Mouse (Mus musculus) thymus, postnatal 10 days (tissue): ENCODE measurements around the gene Gm17783.
"Not testable (repeated sequence)": the region's sequence is repeated elsewhere in the genome, so short reads cannot be mapped to it uniquely, and the experiment has no call there.

Experiments
- DNase-seq, 2 experiments: peaks; one replicate each; pipeline ENCODE4 v3.0.0; 2021; ENCODE audit warnings: low spot score in 2 of 2

Gm17783 gene

DNA sequence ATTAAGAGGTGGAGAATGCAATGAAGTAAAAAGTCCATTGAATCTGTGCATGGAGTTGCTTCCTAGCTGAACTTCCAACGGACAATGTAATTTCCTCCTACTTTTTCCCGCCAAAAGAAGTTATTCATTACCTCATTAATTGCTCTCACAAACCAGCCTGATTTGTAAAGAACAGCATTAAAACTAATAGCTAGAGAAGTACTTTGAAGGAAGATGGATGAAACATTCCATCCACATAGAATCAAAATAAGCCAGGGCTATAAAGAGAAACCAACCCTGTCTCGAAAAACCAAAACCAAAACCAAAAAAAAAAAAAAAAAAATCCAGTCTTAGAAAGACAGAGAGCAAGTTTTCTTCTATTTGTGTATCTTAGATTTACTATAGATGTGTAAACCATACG, at the start of gene Gm17783:
TSS of gene Gm17783 (minus strand) at position 101 of the 400 bp plus-strand sequence.
- DNase-seq, result no peak

DNA sequence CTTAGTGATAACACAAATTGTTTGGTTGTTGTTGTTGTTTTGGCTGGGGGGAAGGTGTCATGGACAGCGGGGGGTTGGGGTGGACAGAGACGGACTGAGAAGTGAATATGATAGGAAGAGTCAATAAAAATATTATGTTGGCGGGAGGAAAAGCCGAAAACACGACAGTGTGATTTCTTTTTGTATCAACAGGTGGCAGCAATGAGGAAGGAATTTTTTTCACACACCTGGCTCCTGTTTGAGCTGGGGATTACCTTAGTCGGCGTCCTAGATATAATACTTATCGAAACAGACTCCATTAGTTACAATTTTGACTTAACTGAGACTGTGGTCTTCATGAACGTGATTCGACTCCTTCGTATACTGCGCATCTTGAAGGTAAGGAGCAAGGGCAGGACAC, 48.0 kb upstream of the Gm17783 start:
- no peak for DNase-seq

DNA sequence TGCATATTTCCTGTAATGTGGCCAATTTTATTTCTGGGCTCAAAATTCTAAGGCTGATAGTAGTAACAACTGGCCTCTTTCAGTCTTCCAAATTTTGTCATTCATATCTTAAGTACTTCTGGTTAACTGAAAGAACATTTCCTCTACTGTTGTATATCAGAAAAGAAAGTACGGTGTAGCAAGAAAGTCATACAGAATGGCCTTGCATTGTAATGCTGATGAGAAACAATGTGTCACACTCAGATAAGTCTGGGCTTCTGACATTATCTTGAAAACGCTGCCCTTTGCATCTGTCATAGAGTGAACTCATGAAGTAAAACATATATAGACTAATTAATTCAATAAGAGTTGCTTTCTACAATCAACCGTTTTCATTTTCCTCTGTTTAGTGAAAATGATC, 40.5 kb upstream of the Gm17783 start:
- no peak for DNase-seq

DNA sequence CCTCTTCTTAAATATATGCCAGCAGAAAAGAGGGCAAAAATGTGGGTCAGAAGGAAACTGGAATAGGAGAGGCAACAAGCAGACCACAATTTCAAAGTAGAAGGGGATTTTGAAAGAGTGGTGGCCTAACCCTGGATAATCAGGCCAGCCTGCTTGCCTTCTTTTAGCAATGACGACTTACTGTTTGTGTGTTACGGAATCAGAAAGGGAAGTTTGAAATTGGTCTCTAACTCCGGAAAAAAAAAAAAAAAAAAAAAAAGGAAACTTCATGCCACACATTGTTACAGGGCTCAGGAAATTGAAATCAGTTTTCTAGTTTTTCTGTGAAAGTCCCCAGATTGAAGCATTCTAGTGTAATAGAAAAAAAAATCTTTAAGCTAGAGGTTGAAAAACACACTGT, 29.9 kb upstream of the Gm17783 start:
- DNase-seq, result no peak

DNA sequence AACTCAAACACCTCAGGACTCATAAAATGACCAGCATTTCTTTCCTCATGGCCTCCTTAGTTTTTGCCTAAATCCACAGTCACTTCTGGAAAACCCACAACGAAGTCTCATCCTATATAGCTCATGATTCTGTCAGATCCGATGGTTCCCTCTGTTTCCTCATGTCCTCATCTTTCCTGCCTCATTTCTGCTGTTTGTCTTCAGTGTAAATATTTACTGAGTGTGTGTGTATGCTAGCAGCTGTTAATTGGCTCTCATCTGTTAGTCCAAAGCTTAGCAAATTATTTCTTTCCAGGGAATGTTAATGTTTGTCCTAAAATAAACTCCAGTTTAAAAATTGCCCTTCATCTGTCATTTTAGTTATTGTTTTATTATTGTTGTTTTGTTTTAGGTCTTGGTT, 19.7 kb upstream of the Gm17783 start:
- no peak for DNase-seq

DNA sequence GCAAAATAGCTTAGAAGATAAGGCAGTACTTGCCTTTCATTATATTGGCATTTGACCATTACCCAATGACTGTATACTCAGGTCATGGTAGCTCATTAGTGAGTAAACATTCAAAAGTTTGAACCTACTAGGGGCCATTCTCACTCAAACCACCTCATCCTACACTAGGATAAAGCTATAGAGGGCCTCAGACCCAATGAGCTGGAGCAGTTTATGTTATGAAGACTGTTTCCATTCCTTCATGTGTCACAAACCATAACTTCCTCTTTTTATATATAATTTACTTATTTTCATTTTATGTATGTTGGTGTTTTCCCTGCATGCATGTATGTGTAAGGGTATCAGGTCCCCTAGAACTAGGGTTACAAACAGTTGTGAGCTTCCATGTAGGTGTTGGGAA, 16.1 kb upstream of the Gm17783 start:
- DNase-seq, result no peak

DNA sequence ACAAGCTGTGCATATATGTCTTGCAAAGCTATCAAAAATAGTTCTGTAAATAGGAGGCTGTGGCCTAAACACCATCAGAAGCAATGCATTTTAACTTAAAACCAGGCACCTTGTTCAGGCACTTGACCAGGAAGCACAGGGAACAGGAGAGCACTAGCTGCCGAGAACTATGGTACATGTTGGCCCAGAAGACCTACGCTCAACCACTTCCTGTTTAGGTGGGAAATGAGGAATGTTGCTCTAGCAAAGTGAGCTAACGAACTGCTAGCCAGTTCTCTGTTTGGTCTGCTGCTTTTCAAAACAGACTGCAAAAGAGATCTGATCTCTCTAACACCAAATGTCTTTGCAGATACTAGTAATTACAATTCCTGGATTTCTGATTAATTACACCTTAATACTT, 12.5 kb upstream of the Gm17783 start:
- no peak for DNase-seq

DNA sequence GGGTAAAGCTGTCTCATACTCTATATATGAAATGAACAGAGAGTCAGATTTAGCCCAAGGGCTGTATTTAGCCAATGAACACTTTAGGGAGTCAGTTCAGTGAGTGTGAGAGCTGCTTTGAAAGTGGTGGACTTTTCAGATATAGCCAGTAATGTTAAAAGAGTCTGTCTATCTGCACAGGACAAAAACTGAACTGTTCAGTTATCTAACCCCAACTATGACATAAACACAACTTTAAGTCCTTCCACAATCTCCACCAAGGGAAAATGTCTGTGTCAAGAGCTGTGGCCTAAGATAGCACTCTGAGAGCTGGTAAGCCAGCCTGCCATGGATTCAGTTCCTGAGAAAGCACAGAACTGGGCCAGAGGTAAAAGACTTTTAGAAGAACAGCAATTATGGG, 10.3 kb upstream of the Gm17783 start:
- DNase-seq, result no peak

DNA sequence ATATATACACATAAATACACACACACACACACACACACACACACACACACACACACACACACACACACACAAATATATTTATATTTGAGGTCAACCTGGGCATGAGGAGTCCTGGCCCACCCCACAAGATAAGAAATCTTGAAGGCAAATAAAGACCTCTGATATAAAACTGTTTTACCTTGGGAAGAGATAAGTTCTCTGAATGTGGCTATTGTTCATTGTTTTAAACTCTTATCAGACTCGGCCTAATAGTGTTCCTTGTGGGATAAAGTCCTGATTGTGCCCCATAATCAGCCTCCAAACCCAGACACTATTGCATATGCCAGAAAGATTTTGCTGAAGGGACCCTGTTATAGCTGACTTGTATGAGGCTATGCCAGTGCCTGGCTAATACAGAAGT, 6.5 kb upstream of the Gm17783 start:
- not testable (repeated sequence) for DNase-seq

DNA sequence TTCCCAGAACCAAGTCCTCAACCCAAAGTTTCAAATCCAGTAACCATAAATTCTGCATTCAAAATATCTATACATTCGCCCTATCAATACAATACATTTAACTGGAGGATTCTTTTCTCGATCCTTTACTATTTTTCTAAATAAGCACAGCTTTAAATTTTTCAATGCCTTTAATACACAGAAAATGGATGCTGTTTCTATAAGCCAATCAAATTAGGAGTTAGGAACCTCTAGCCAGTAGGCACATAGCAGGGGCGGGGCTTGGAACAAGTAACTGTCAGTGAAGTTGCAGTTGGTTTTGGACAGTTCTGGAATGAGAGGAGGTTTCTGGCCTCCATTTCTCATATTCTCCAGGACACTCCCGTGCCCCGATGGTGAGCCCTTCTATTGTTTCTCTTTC, 3.2 kb upstream of the Gm17783 start, which contains the start of gene Slc9c1:
TSS of gene Slc9c1 (plus strand) at position 301 of the 400 bp plus-strand sequence.
- no peak for DNase-seq

DNA sequence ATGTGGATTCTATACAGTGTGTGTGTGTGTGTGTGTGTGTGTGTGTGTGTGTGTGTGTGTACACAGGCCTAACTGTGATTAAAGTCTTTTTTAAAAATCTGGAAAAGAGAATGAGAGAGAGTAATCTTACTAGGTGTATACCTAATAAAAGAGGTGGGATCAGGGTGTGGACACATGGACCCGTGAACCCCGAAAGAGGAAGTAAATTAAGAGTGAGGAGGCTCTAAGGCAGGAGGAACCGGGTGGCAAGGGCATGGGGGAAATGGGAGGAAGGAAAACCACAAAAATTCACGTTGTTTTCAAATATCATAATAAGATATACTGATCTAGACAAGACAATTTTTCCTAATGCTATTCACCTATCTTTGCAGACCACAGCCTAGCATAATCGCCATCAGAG, 6.3 kb downstream of the Gm17783 start:
- no peak for DNase-seq

DNA sequence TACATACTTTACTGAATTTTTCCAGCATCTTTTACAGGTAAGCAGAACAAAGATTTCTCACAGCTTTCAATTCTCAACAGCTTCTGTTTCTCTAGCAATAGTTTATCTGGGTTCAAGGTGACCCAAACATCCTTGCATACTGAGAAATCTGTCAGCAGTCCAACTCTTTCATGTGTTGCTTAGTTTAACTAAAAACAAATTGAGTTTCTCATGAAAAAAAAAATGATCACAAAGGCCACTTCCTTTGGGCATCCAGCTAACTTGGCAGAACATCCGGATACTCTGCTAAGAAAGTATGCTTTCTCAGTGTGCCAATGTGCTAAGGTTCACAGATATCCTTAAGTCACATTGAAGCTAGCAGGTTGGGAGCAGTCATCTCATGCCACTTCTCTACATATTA, 36.5 kb downstream of the Gm17783 start:
- no peak for DNase-seq

DNA sequence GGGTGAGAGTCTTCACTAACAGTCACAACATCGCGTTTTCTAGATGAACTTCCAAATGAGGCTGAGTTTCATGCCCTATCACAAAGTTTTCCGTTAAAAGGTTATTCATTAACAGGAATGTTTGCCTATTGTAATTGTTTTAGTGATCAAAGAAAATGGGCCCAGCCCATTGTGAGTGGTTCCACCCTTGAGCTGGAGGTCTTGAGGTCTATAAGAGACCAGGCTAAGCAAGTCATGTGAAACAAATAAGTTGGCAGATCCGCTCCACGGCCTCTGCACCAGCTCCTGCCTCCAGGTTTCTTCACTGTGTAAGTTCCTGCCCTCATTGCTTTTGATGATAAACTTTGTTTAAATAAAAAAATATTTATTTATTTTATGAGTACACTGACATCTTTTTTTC, 38.9 kb downstream of the Gm17783 start, which contains the start of gene Gm609:
TSS of gene Gm609 (minus strand) at position 43 of the 400 bp plus-strand sequence.
- DNase-seq, result no peak

DNA sequence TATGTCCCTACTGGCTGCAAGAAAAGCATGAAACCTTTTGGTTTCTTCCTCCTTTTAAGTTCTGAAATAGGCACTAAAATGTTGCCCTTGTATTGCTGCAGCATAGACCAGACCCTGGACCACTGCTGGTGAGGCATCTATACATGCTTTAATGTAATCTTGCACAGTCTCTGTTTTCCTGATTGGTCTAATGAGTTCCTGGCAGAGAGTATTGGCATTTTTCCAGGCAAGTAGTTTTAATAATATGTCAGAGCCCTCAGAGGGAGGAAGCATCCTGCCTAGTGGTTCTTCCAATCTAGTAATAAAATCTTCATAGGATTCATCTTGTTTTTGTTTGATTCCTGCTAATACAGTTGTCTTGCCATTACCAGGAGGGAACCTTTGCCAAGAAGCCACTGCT, 54.9 kb downstream of the Gm17783 start:
- no peak for DNase-seq

DNA sequence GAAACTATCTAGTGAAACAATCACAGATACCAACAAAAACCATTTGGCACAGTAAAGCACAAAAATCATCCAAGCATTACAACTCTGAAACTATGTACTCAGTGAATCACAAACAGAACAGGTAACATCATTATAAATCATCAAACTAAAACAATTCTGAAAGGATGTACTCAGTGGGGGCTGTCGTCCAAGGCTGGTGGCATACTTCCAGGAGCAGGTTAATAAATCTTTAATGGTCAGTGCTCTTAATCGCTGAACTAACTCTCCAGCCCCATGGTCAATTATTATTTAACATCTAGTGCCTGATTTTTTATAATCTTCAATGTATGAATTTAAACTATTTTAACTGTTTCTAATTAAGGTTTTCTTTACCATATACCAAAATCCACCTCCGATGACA, 60.0 kb downstream of the Gm17783 start:
- not testable (repeated sequence) for DNase-seq
